In the genomic region with DNA sequence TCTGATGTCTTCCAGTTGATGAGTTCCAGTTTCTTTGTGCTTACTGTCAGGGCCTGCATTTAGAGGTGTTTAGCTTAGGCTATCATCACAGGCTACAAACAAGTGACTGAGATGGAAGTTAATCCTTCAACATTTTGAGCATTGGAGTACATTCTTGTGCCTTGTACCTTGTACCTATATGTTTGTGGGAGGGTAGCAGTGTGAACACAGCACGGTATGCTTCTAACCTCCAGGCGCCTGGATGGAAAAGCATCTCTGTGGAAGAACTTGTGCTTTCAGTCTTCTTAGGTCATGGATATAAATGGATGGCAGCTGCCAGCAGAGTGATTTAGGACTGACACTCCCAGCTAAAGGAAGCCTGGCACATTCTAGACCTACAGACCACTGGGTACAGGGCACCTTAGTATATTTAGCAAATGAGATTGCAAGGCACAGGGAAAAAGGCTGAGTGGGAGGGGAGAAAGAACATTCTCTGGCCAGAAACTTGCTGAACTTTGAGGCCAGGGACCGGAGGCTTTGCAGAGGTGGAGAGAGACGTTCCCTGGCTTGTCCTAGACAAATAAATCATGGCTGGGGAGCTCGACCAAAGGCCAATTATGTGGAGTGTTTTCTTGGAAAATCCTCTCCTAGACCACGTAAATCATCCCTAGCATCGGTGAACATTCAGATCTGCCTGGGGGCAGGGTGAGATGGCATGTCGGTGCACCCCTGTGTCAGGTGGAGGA, we compare ENCODE assay signal across 10 mouse cellular contexts.
DNase-seq lines count a peak whose midpoint lies in the region; ATAC-seq and TF ChIP-seq lines count a peak whose summit lies in the region.
"Had no signal": no experiment of that assay in that cellular context is flagged by ENCODE, and none has a peak within 500 bp of the region (broad histone marks: within the 10 kb centered on the region; RNA-seq: fewer than 3 reads in every experiment).

No protein-coding gene starts in this region.

- no peaks in the 10 kb centered on the region for H3K9me3 ChIP-seq in liver, embryonic 14.5 days (ENCODE audit: control insufficient read depth, low read length)
- H3K9me3 ChIP-seq in liver, embryonic 12.5 days (replicated peaks): no peaks in the 10 kb centered on the region
- H3K9me3 ChIP-seq in hindbrain, embryonic 14.5 days (ENCODE audit: control insufficient read depth, low read length): no peaks in the 10 kb centered on the region
- H3K9me3 ChIP-seq: neural tube, embryonic 12.5 days had no signal

- H3K4me1 ChIP-seq in liver, embryonic 14.5 days (replicated peaks; ENCODE audit: control insufficient read depth in 2 of 2, insufficient read depth in 2 of 2, low read length in 1 of 2): no peaks in the 10 kb centered on the region
- H3K4me1 ChIP-seq in liver, embryonic 12.5 days: no peaks in the 10 kb centered on the region
- H3K4me1 ChIP-seq in thymus, adult 2 months (replicated peaks; ENCODE audit: control insufficient read depth, insufficient read depth, low read length): no peaks in the 10 kb centered on the region
- no peaks in the 10 kb centered on the region for H3K4me1 ChIP-seq in hindbrain, embryonic 14.5 days (replicated peaks; ENCODE audit: control insufficient read depth, insufficient read depth, low read length)

- no peak for TF ChIP-seq EP300 in liver, embryonic 14.5 days (IDR thresholded peaks at IDR 0.05; ENCODE audit: low read depth)

- H3K36me3 ChIP-seq in liver, embryonic 14.5 days (replicated peaks; ENCODE audit: control insufficient read depth, insufficient read depth, low read depth): no peaks in the 10 kb centered on the region
- H3K36me3 ChIP-seq in liver, embryonic 12.5 days: no peaks in the 10 kb centered on the region
- H3K36me3 ChIP-seq in thymus, adult 2 months (ENCODE audit: control insufficient read depth, insufficient read depth, low read length): no peaks in the 10 kb centered on the region
- no peaks in the 10 kb centered on the region for H3K36me3 ChIP-seq in hindbrain, embryonic 14.5 days (replicated peaks; ENCODE audit: control insufficient read depth, insufficient read depth)
- H3K36me3 ChIP-seq: neural tube, embryonic 12.5 days had no signal

- no peak for ATAC-seq in liver, embryonic 14.5 days (ENCODE audit: insufficient read depth)
- no peak for ATAC-seq in liver, embryonic 12.5 days
- ATAC-seq in hindbrain, embryonic 14.5 days (ENCODE audit: low FRiP score): no peak

- H3K27me3 ChIP-seq in liver, embryonic 14.5 days (ENCODE audit: control insufficient read depth, insufficient read depth, low read length): no peaks in the 10 kb centered on the region
- H3K27me3 ChIP-seq in liver, embryonic 12.5 days (replicated peaks): no peaks in the 10 kb centered on the region
- H3K27me3 ChIP-seq in thymus, adult 2 months (ENCODE audit: control insufficient read depth, insufficient read depth, low read length): no peaks in the 10 kb centered on the region
- H3K27me3 ChIP-seq in hindbrain, embryonic 14.5 days (ENCODE audit: control insufficient read depth, insufficient read depth, low read length): no peaks in the 10 kb centered on the region
- H3K27me3 ChIP-seq: neural tube, embryonic 12.5 days had no signal

- TF ChIP-seq CTCF in liver, embryonic 14.5 days (IDR thresholded peaks at IDR 0.05; ENCODE audit: low read depth): 0 out of 2 replicates have a peak, but pooled peaks have one; percentile 11
- TF ChIP-seq CTCF in thymus, adult 2 months (IDR thresholded peaks at IDR 0.05; ENCODE audit: borderline replicate concordance, control insufficient read depth, extremely low read depth, insufficient read depth, low read length, poor library complexity): no peak

- WGBS in liver, embryonic 14.5 days (ENCODE audit: insufficient replicate concordance): 57% methylated on average over 8 of the region's 8 CpGs
- 55% methylated on average over 8 of the region's 8 CpGs for WGBS in liver, embryonic 12.5 days (ENCODE audit: insufficient replicate concordance)
- 86% methylated on average over 8 of the region's 8 CpGs for WGBS in thymus, adult 2 months
- 76% methylated on average over 8 of the region's 8 CpGs for WGBS in hindbrain, embryonic 14.5 days

- no peak for DNase-seq in liver, embryonic 14.5 days (ENCODE audit: low read depth in 3 of 3, low spot score in 3 of 3)
- peak; percentile 52 for DNase-seq in embryo, embryonic 10 days (ENCODE audit: low spot score)
- peak; percentile 92 for DNase-seq in kidney, adult 11 months
- DNase-seq in kidney, postnatal 4 days: peak; percentile 41 to 63
- DNase-seq in layer of hippocampus, postnatal 14 days (ENCODE audit: low spot score in 2 of 2): no peak
- DNase-seq in thymus, adult 2 months: no peak
- DNase-seq in hindbrain, embryonic 14.5 days (ENCODE audit: low spot score): no peak
- DNase-seq: cerebellum, adult 9-10 months had no signal

- H3K4me2 ChIP-seq in liver, embryonic 14.5 days (ENCODE audit: low read depth): no peak overlapping the region
- H3K4me2 ChIP-seq in liver, embryonic 12.5 days: no peak overlapping the region
- H3K4me2 ChIP-seq in hindbrain, embryonic 14.5 days (replicated peaks): no peak overlapping the region
- H3K4me2 ChIP-seq: neural tube, embryonic 12.5 days had no signal

- H3K9ac ChIP-seq in liver, embryonic 14.5 days (replicated peaks): no peak overlapping the region
- no peak overlapping the region for H3K9ac ChIP-seq in liver, embryonic 12.5 days
- no peak overlapping the region for H3K9ac ChIP-seq in hindbrain, embryonic 14.5 days
- H3K9ac ChIP-seq: neural tube, embryonic 12.5 days had no signal

- no peak overlapping the region for H3K4me3 ChIP-seq in liver, embryonic 14.5 days (ENCODE audit: insufficient read depth in 1 of 2, low read depth in 2 of 2, low read length in 2 of 2)
- H3K4me3 ChIP-seq in liver, embryonic 12.5 days: no peak overlapping the region
- H3K4me3 ChIP-seq in thymus, adult 2 months (ENCODE audit: control insufficient read depth, insufficient read depth, low read length): no peak overlapping the region
- no peak overlapping the region for H3K4me3 ChIP-seq in hindbrain, embryonic 14.5 days (replicated peaks; ENCODE audit: low read length)
- H3K4me3 ChIP-seq: neural tube, embryonic 12.5 days had no signal

- no peak overlapping the region for H3K27ac ChIP-seq in liver, embryonic 14.5 days
- no peak overlapping the region for H3K27ac ChIP-seq in liver, embryonic 12.5 days
- no peak overlapping the region for H3K27ac ChIP-seq in thymus, adult 2 months (ENCODE audit: control insufficient read depth, insufficient read depth, low read length)
- no peak overlapping the region for H3K27ac ChIP-seq in hindbrain, embryonic 14.5 days
- H3K27ac ChIP-seq: neural tube, embryonic 12.5 days had no signal

- TF ChIP-seq POLR2A in thymus, adult 2 months (IDR thresholded peaks at IDR 0.05; ENCODE audit: control insufficient read depth, extremely low read depth, insufficient read depth, low read length, poor library complexity): no peak

Comparison
In these comparisons a context has a peak if more than half of its experiments do, and no peak if none do; other contexts are left out.
1. DNase-seq: peak in embryo, embryonic 10 days (single experiment), kidney, adult 11 months (single experiment) and kidney, postnatal 4 days (2 of 2); none in liver, embryonic 14.5 days (0 of 3), layer of hippocampus, postnatal 14 days (0 of 2), thymus, adult 2 months (single experiment) and hindbrain, embryonic 14.5 days (single experiment).